Mouse (Mus musculus) ES-E14 (cell line): ENCODE measurements at regions not wholly inside any gene's neighbourhood (a gene's known extent, or its start where the extent isn't known, plus 50 kb on each side); places are given as distances from the start of the nearest gene placed in this dataset.

Experiments
- CHD2 ChIP-seq: IDR thresholded peaks from 2 replicates; pipeline ENCODE4 v1.6.1; 2014; ENCODE audit warnings: mild to moderate bottlenecking, low read depth, low read length, inconsistent platforms
- HCFC1 ChIP-seq: IDR thresholded peaks from 2 replicates; pipeline ENCODE4 v1.6.1; 2012; ENCODE audit warnings: low read length, inconsistent platforms, borderline replicate concordance; ENCODE audit not compliant: insufficient read depth
- MAFK ChIP-seq: IDR thresholded peaks from 2 replicates; pipeline ENCODE4 v1.6.1; 2014; ENCODE audit warnings: mild to moderate bottlenecking, low read depth, low read length, inconsistent platforms; ENCODE audit not compliant: insufficient read depth
- ZC3H11A ChIP-seq: IDR thresholded peaks from 2 replicates; pipeline ENCODE4 v1.6.1; 2012; ENCODE audit warnings: low read depth, mild to moderate bottlenecking, inconsistent platforms, low read length, borderline replicate concordance
- ZNF384 ChIP-seq: IDR thresholded peaks from 2 replicates; pipeline ENCODE4 v1.6.1; 2012; ENCODE audit warnings: low read depth, low read length, inconsistent platforms

- TF ChIP-seq MAFK = no peak
- TF ChIP-seq CHD2 = no peak
- TF ChIP-seq ZNF384 = no peak
- TF ChIP-seq ZC3H11A = no peak
- no peak for TF ChIP-seq HCFC1
These were observed 683.4 kb downstream of the Cypt12 start for GRCm38 (mm10) chr3:18631601-18632000.
